Mouse (Mus musculus): ENCODE data around the gene Wnt16. TPM values are rescaled to one million over a fixed set of nuclear protein-coding genes. Genes with fewer than 3 reads are reported as not detected.

Gene Wnt16
- polyA plus RNA-seq, 1 experiment from 2014 or later = 0.39 TPM

DNA sequence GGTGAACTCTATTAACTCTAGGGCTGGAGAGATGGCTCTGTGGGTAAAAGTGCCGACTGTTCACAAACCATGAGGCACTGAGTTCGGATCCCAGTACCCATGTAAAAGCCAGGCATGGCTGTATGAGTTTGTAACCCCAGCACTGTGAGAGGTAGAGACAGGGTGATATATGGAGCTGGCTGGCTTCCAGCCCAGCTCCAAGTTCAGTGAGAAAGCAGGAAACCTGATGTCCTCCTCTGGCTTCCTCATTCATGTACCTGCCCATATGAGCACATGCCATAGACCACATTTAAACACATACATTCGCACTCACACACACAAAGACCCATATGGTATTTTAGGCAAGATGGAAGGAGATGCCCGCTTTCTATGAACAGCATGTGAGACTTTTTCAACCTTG lies 5.6 kb upstream of the Wnt16 start:
- H3K27me3 ChIP-seq (ENCODE audit: low read depth, poor library complexity, severe bottlenecking) = peaks cover 16% of the 10 kb centered on the region
- H3K4me1 ChIP-seq = no peaks in the 10 kb centered on the region
- H3K27ac ChIP-seq (replicated peaks) = no peak overlapping the region
- no peaks in the 10 kb centered on the region for H3K36me3 ChIP-seq
- no peak overlapping the region for H3K4me3 ChIP-seq
- no peak for DNase-seq (ENCODE audit: low spot score)
- whole genome bisulfite sequencing = 91% methylated on average over 4 of the region's 4 CpGs
- H3K9me3 ChIP-seq (replicated peaks) = no peaks in the 10 kb centered on the region

DNA sequence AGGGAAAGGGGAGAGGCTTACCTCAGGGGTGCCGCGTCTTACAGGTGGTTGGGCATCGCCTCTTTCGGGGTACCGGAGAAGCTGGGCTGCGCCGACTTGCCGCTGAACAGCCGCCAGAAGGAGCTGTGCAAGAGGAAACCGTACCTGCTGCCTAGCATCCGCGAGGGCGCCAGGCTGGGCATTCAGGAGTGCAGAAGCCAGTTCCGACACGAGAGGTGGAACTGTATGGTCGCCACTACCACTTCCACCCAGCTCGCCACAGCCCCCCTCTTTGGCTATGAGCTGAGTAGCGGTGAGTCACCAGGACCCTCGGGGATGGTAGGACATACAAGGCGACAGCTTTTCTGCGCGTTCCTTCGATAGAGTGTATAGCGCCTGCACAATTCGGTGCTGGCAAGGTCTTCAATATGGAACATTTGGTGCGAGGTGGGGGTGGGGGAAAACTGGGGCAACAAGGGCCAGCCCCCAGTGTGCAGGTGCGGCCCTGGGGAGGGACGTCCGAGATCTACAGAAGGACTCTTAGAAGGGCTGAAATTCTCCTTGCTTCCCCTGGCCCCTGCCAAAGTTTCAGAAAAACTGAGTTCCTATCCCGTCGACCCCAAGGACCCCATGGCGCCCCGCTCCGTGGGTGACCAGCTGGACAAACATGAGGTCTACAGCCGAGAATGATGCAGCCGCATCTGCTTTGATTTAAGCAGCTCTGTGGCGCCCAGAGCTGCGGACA lies 872 bp downstream of the Wnt16 start:
- peaks cover 22% of the 10 kb centered on the region for H3K4me1 ChIP-seq
- H3K27me3 ChIP-seq (ENCODE audit: low read depth, poor library complexity, severe bottlenecking) = peaks cover 73% of the 10 kb centered on the region
- H3K4me3 ChIP-seq = peak overlapping the region; percentile 62
- H3K36me3 ChIP-seq = no peaks in the 10 kb centered on the region
- DNase-seq (ENCODE audit: low spot score) = peak; percentile 61
- H3K27ac ChIP-seq (replicated peaks) = no peak overlapping the region
- WGBS = under 1% methylated on average over 38 of the region's 38 CpGs
- no peaks in the 10 kb centered on the region for H3K9me3 ChIP-seq (replicated peaks)

GRCm38 (mm10) chr6:22289461-22290021 lies 1.5 kb downstream of the Wnt16 start:
- H3K9me3 ChIP-seq (replicated peaks) = no peaks in the 10 kb centered on the region
- peaks cover 73% of the 10 kb centered on the region for H3K27me3 ChIP-seq (ENCODE audit: low read depth, poor library complexity, severe bottlenecking)
- H3K4me1 ChIP-seq = peaks cover 22% of the 10 kb centered on the region
- peak; percentile 26 for DNase-seq (ENCODE audit: low spot score)
- no peaks in the 10 kb centered on the region for H3K36me3 ChIP-seq
- WGBS = under 1% methylated on average over 21 of the region's 21 CpGs
- H3K27ac ChIP-seq (replicated peaks) = no peak overlapping the region
- H3K4me3 ChIP-seq = peak overlapping the region; percentile 62

- H3K9me3 ChIP-seq (replicated peaks) = no peaks in the 10 kb centered on the region
- peaks cover 73% of the 10 kb centered on the region for H3K27me3 ChIP-seq (ENCODE audit: low read depth, poor library complexity, severe bottlenecking)
- H3K27ac ChIP-seq (replicated peaks) = no peak overlapping the region
- WGBS = 81% methylated on average over 8 of the region's 8 CpGs
- no peak overlapping the region for H3K4me3 ChIP-seq
- no peak for DNase-seq (ENCODE audit: low spot score)
- H3K36me3 ChIP-seq = no peaks in the 10 kb centered on the region
- peaks cover 22% of the 10 kb centered on the region for H3K4me1 ChIP-seq
Measured at GRCm38 (mm10) chr6:22290790-22291189, 2.8 kb downstream of the Wnt16 start.

DNA sequence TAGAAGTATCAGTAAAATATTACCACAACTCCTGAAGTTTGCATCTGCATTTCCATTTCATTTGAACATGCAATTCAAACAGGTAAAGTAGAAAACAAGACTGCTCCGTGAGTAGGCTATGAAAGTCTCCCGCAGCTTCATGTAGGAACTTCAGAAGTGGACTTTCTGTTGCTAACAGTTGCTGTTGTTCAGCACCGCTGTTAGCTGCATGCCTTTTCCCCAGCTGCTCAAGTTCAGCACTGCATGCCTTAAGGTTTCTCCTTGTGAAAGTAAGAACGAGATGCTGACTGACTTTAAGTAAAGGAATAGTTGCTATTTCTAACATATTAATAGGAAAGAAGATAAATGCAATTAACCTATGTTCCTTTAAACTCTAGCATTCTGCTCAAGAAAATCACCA lies 4.0 kb downstream of the Wnt16 start:
- DNase-seq (ENCODE audit: low spot score) = no peak
- peaks cover 61% of the 10 kb centered on the region for H3K27me3 ChIP-seq (ENCODE audit: low read depth, poor library complexity, severe bottlenecking)
- no peak overlapping the region for H3K4me3 ChIP-seq
- WGBS = 52% methylated on average over 4 of the region's 4 CpGs
- H3K36me3 ChIP-seq = no peaks in the 10 kb centered on the region
- H3K27ac ChIP-seq (replicated peaks) = no peak overlapping the region
- H3K9me3 ChIP-seq (replicated peaks) = no peaks in the 10 kb centered on the region
- peaks cover 22% of the 10 kb centered on the region for H3K4me1 ChIP-seq

DNA sequence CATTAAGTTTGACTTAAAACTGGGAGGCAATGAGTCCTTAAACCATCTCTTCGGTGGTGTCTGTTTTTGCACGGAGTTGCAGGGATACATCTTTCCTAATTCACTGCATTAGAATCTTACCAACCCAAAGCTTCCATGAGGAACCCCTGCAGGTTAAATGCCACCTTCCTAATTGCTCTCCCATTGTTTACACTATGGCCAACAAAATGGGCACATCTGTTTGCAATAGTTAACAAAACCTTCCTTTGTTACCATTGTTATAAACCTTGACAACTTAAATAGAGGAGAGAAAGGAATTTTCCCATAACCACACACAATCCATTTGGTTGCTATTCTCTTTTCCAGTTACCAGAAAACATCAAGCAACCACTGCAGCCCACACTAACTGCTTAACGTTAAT lies 5.9 kb downstream of the Wnt16 start:
- Histone ChIP-seq H3K4me1 (peaks cover 9% of the 10 kb centered on the region), H3K36me3 (no peaks in the 10 kb centered on the region), H3K27me3 (ENCODE audit: low read depth, poor library complexity, severe bottlenecking) (peaks cover 42% of the 10 kb centered on the region), H3K27ac (replicated peaks) (no peak overlapping the region), H3K4me3 (no peak overlapping the region), H3K9me3 (replicated peaks) (no peaks in the 10 kb centered on the region)
- WGBS = 30% methylated on average over 3 of the region's 3 CpGs
- no peak for DNase-seq (ENCODE audit: low spot score)

DNA sequence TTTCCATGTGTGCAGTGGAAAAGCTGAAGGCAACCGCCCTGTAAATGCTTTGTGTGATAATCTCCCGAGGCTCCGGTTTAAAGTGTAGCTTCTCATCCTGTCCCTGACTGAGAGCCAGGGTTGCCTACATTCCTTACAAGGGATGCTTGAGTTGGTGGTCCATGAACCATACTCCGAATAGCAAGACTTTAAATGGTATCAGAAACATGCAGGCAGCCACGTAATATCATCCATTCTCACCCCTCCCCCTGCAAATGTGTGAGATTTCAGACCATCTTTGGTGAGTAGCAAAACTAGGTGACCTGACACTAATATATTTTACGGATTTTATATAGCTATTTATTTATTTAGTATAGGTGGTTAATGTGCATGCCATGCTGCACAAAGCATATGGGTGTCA lies 9.0 kb downstream of the Wnt16 start:
- H3K27me3 ChIP-seq (ENCODE audit: low read depth, poor library complexity, severe bottlenecking) = peaks cover 11% of the 10 kb centered on the region; the same call in 1 of the 2 replicates
- no peaks in the 10 kb centered on the region for H3K9me3 ChIP-seq (replicated peaks)
- no peaks in the 10 kb centered on the region for H3K36me3 ChIP-seq
- no peak overlapping the region for H3K4me3 ChIP-seq
- H3K27ac ChIP-seq (replicated peaks) = no peak overlapping the region
- WGBS = 87% methylated on average over 6 of the region's 6 CpGs
- H3K4me1 ChIP-seq = 0 out of 2 replicates have a peak, but pooled peaks cover 2% of the 10 kb centered on the region
- no peak for DNase-seq (ENCODE audit: low spot score)

DNA sequence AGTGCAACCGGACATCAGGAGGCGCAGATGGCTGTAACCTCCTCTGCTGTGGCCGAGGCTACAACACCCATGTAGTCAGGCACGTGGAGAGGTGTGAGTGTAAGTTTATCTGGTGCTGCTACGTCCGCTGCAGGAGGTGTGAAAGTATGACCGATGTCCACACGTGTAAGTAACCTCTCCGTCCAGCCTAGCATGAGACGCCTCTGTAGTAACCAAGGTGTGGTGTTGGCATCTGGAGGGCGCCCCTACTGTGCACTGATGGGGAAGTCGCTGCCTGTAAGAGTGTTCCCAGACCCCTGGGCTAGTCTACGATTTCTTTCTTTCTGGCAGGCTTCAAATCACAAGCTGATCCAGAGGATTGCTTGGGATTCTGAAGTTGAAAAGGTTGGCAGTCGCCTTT lies 10.0 kb downstream of the Wnt16 start:
- Histone ChIP-seq H3K27ac (replicated peaks) (no peak overlapping the region), H3K27me3 (ENCODE audit: low read depth, poor library complexity, severe bottlenecking) (peaks cover 6% of the 10 kb centered on the region; the same call in 1 of the 2 replicates), H3K9me3 (replicated peaks) (no peaks in the 10 kb centered on the region), H3K36me3 (no peaks in the 10 kb centered on the region), H3K4me1 (0 out of 2 replicates have a peak, but pooled peaks cover 2% of the 10 kb centered on the region), H3K4me3 (no peak overlapping the region)
- no peak for DNase-seq (ENCODE audit: low spot score)
- 59% methylated on average over 14 of the region's 14 CpGs for whole genome bisulfite sequencing

GRCm38 (mm10) chr6:22325364-22326072 lies 37.5 kb downstream of the Wnt16 start:
- no peaks in the 10 kb centered on the region for H3K27me3 ChIP-seq (ENCODE audit: low read depth, poor library complexity, severe bottlenecking)
- no peaks in the 10 kb centered on the region for H3K9me3 ChIP-seq (replicated peaks)
- 63% methylated on average over 13 of the region's 13 CpGs for WGBS
- no peak overlapping the region for H3K4me3 ChIP-seq
- DNase-seq (ENCODE audit: low spot score) = peak; percentile 68
- no peaks in the 10 kb centered on the region for H3K4me1 ChIP-seq
- peaks cover 11% of the 10 kb centered on the region for H3K36me3 ChIP-seq
- H3K27ac ChIP-seq (replicated peaks) = no peak overlapping the region

DNA sequence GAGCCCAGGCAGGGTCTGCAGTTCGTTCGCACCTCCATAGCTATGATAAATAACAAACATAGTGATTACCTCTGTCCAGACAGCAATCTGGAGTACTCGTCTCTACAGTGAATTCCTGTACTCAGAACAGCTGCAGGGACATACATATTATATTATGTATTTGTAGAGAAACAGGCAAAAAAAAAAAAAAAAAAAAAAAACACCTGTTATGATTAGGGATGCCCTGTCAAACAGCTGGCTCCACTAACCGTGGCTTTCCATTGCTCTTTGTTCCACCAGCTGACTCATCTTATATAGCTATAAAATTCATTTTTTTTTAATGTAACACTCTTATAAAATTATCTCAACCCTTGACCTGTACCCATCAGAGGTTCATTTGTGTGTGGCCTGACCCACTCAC lies 38.3 kb downstream of the Wnt16 start:
- no peak overlapping the region for H3K27ac ChIP-seq (replicated peaks)
- peaks cover 9% of the 10 kb centered on the region; the same call in 1 of the 2 replicates for H3K36me3 ChIP-seq
- 87% methylated on average over 4 of the region's 4 CpGs for WGBS
- H3K27me3 ChIP-seq (ENCODE audit: low read depth, poor library complexity, severe bottlenecking) = no peaks in the 10 kb centered on the region
- DNase-seq (ENCODE audit: low spot score) = no peak
- no peaks in the 10 kb centered on the region for H3K9me3 ChIP-seq (replicated peaks)
- no peak overlapping the region for H3K4me3 ChIP-seq
- no peaks in the 10 kb centered on the region for H3K4me1 ChIP-seq

DNA sequence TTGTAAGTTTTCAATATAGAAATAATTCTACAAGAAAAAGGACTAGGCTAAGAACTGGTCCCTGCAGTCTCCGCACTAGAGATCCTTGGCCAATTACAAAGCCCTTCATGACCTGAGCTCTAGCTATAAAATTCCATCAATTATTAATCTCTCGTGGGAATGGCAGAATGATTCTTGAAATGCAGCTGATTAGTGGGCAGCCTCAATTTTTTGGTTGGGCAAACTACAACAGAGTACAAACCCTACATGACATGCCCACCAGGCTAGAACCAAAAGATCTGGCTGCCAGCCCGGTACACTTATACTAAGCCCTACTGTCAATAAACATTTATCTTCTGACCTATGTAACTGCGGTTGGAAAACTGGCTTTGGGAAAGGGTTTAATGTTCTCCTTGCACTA lies 39.1 kb downstream of the Wnt16 start:
- 79% methylated on average over 4 of the region's 4 CpGs for WGBS
- no peak for DNase-seq (ENCODE audit: low spot score)
- H3K27me3 ChIP-seq (ENCODE audit: low read depth, poor library complexity, severe bottlenecking) = no peaks in the 10 kb centered on the region
- no peaks in the 10 kb centered on the region for H3K9me3 ChIP-seq (replicated peaks)
- peaks cover 9% of the 10 kb centered on the region; the same call in 1 of the 2 replicates for H3K36me3 ChIP-seq
- no peaks in the 10 kb centered on the region for H3K4me1 ChIP-seq
- no peak overlapping the region for H3K4me3 ChIP-seq
- no peak overlapping the region for H3K27ac ChIP-seq (replicated peaks)

GRCm38 (mm10) chr6:22327931-22328330 lies 39.9 kb downstream of the Wnt16 start:
- H3K4me1 ChIP-seq = no peaks in the 10 kb centered on the region
- no peaks in the 10 kb centered on the region for H3K9me3 ChIP-seq (replicated peaks)
- no peaks in the 10 kb centered on the region for H3K27me3 ChIP-seq (ENCODE audit: low read depth, poor library complexity, severe bottlenecking)
- 73% methylated on average over 8 of the region's 8 CpGs for WGBS
- no peak overlapping the region for H3K4me3 ChIP-seq
- no peak overlapping the region for H3K27ac ChIP-seq (replicated peaks)
- H3K36me3 ChIP-seq = peaks cover 9% of the 10 kb centered on the region; the same call in 1 of the 2 replicates
- no peak for DNase-seq (ENCODE audit: low spot score)

Measured in midbrain, embryonic 10.5 days (tissue).